Mouse (Mus musculus) R1 (cell line): ENCODE data around the gene C330021F23Rik.

Experiments used
- DNase-seq: peaks from one replicate; pipeline ENCODE4 v3.0.0-alpha.2; 2018; ENCODE audit warnings: low read depth, low spot score

Gene C330021F23Rik

DNA sequence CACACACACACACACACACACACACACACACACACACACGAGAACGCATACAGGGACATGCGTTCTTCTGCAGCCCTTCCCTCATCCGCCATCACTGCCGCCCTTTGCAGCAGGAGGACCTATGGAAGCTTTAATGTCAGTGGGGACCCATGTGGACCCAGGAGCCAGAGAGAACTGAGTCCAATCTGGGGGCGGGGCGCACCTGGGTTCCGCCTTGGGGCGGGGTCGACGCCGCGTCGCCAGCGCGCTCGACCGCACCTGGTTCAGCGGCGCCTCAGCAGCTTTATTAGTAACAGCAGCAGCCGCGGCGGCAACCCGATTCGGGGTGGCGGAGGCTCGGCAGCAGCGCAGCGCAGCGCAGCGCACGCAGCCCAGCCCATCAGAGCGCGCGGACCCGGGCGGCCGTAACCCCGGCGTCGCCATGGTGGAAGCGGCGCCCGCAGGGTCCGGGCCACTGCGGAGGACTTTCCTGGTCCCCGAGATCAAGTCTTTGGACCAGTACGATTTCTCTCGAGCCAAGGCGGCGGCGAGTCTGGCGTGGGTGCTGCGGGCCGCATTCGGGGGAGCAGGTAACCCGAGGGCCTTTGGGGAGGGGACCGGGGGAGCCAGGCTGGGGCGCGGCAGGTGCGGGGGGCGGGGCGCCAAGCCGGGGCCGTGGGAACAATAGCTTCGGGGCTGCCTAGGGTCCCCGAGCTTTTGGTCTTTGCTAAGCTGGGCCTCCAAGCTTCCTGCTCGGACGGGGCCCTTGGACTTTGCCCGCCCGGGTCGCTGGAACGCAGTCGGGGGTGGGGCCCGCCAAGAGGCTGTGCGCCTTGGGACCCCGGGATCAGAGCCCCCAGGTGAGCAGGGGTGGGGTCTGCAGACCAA is 19.8 kb downstream of the C330021F23Rik start:
- DNase-seq: peak; percentile 87

- peak; percentile 49 for DNase-seq
Observed at GRCm38 (mm10) chr8:3588258-3588633, 20.5 kb downstream of the C330021F23Rik start.

- no peak for DNase-seq
Observed at GRCm38 (mm10) chr8:3593470-3593869, 25.7 kb downstream of the C330021F23Rik start.

- DNase-seq: no peak
Observed at GRCm38 (mm10) chr8:3594466-3594865, 26.7 kb downstream of the C330021F23Rik start.

DNA sequence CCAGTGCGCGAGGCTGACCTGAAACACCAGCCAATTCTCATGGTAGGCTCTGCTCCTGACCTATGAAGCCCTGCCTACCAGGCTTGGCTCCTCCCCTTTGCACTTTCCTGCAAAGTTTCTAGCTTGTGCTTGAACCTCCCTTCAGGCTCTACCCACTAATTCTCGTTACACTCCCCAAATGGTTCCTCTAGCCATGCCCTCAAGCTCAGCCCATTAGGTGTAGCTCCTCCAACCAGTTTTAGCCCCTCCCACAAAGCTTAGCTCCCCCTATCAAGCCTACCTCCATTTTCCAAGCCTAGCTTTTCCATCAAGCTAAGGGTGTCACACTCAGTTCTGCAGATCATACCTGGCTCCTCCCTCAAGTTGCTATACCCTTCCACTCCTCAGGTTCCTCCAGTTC is 30.3 kb downstream of the C330021F23Rik start:
- DNase-seq: peak; percentile 96

GRCm38 (mm10) chr8:3599219-3599618 is 31.4 kb downstream of the C330021F23Rik start:
- peak; percentile 78 for DNase-seq

GRCm38 (mm10) chr8:3600401-3600800 is 32.6 kb downstream of the C330021F23Rik start:
- no peak for DNase-seq

GRCm38 (mm10) chr8:3603439-3603838 is 35.6 kb downstream of the C330021F23Rik start:
- DNase-seq: no peak

DNA sequence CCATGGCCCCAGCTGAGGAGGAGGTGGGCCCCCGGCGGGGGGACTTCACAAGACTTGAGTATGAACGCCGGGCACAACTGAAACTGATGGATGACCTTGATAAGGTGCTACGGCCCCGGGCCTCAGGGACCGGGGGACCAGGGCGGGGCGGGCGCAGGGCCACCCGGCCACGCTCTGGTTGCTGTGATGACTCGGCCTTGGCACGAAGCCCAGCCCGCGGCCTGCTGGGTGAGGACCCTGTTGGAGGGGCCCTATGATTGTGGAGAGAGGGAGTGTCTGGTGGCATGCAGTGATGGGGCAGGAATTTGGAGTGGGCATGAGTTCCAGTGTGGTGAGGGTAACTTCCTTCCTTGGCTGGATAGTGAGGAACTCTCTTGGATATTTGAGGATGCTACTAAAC is 38.8 kb downstream of the C330021F23Rik start:
- DNase-seq: no peak

GRCm38 (mm10) chr8:3607822-3608221 is 40.0 kb downstream of the C330021F23Rik start:
- no peak for DNase-seq

DNA sequence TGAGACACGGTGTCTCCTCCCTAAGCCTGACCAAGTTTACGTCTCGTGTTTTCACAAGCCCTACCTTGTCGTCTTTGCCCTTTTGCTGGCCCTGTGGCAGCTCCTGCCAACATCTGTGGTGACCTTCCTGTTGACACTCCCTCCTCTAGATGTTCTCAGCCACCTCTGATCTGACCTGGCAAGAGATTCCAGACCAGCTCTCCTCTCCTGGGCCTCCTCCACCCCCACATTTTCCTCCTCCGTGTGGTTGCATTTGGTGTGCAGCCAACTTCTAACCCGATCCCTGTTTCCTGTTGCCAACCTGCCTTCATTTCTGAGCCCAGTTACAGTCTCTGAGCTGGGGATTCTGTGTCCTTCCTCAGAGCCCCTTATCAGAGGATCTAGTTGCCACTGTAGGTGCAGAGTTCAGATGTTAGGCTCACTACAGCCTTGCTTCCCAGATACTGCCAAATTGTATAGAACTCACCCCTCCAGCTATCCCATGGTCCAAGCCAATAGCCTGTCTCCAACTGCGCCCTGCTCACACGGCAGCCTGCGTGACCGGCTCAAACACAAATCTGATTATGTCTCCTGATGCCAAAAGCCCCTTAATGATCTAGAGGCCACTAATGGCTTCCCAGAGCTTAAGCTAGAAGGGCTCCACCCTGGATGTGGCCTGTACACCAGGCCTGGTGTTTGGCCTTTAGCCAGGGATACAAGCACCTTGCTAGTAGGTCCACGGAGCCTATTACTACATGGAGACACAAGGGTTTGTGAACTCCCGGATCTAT is 41.4 kb downstream of the C330021F23Rik start:
- DNase-seq: no peak

GRCm38 (mm10) chr8:3609816-3610150 is 42.0 kb downstream of the C330021F23Rik start:
- DNase-seq: no peak

DNA sequence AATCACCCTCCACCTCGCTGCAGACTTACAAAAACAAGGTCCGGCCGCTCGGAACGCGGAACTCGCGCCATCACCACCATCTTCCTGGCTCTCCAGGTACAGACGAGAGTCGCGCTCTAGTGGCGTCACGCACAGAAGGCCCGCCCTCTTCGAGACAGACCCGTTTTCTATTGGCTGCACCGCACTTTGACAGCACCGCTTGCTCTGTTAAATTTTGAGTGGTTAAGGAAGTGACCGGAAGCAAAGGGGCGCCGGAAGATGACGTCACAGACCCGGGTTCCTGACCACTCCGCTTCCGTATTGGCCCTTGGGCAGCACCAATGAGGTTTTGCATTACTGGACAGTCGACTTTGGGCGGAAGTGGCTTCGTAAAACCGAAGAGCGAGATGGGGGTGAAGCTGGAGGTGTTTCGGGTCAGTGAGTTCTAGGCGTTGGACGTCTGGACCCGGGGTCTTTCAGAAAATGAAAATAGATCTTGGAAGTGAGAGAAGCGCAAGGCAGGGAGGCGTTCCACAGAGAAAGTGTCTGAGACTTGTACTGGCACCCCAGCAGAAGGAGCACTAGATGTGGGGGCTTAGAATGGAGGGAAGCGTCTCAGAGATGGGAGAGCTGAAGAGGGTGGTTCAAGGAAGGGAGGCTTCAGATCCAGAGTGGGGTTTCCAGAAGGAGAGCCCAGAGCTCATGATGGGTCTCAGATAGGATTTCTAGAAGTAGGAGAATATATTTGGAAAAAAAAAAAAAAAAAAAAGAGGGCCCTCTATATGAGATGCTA is 53.6 kb downstream of the C330021F23Rik start, which contains the start of the genes Xab2 and Pet100:
Gene Xab2, minus strand, starts transcription at position 118 of the 772 bp plus-strand sequence.
Gene Pet100, plus strand, starts transcription at position 350 of the 772 bp plus-strand sequence.
- peak; percentile 100 for DNase-seq

GRCm38 (mm10) chr8:3622119-3622518 is 54.3 kb downstream of the C330021F23Rik start:
- DNase-seq: no peak

GRCm38 (mm10) chr8:3625445-3625844 is 57.7 kb downstream of the C330021F23Rik start, which contains the start of gene Pcp2:
TSS of gene Pcp2 (minus strand) at chr8:3625545.
- no peak for DNase-seq

- no peak for DNase-seq
Observed at GRCm38 (mm10) chr8:3626971-3627370, 59.2 kb downstream of the C330021F23Rik start.

- DNase-seq: peak; percentile 88
Observed at GRCm38 (mm10) chr8:3628014-3628413, 60.2 kb downstream of the C330021F23Rik start.

GRCm38 (mm10) chr8:3630647-3631477 is 63.1 kb downstream of the C330021F23Rik start, which contains the start of gene Stxbp2:
TSS of gene Stxbp2 (plus strand) at chr8:3630955.
- peak; percentile 88 for DNase-seq

GRCm38 (mm10) chr8:3631478-3631875 is 63.7 kb downstream of the C330021F23Rik start:
- DNase-seq: peak; percentile 33
